36 mouse cellular contexts compared by ENCODE assay signal in genomic region chr12:84614001-84614400, GRCm38 (mm10). TPM values are rescaled to one million over a fixed set of nuclear protein-coding genes. Genes with fewer than 3 reads are reported as not detected.
DNase-seq lines count a peak whose midpoint lies in the region; TF ChIP-seq lines count a peak whose summit lies in the region.
"Had no signal": no experiment of that assay in that cellular context is flagged by ENCODE, and none has a peak within 500 bp of the region (broad histone marks: within the 10 kb centered on the region; RNA-seq: fewer than 3 reads in every experiment).

No protein-coding gene starts in this region.

- TF ChIP-seq POLR2A in ES-Bruce4 (IDR thresholded peaks at IDR 0.05; ENCODE audit: insufficient read depth, low read length) = no peak

- no peak overlapping the region for H3K9ac ChIP-seq in ES-Bruce4 (ENCODE audit: low read depth, poor library complexity, severe bottlenecking)
- H3K9ac ChIP-seq: heart, embryonic 12.5 days; hindbrain, embryonic 14.5 days; limb, embryonic 12.5 days; liver, embryonic 15.5 days; lung, embryonic 14.5 days had no signal

- no peak for TF ChIP-seq CTCF in ES-Bruce4 (IDR thresholded peaks at IDR 0.05; ENCODE audit: low read depth, low read length)

- DNase-seq in kidney, postnatal 36 days = peak; percentile 36 to 40
- no peak for DNase-seq in kidney, adult 11 months
- peak; percentile 66 for DNase-seq in ZHBTc4 (ENCODE audit: low read depth, low spot score)
- peak; percentile 50 for DNase-seq in yolk sac, embryonic 10.5 days (ENCODE audit: low spot score)
- DNase-seq in cerebellum, postnatal 25 days = no peak
- no peak for DNase-seq in adrenal gland, postnatal 36 days
- DNase-seq: cerebellum, adult 11-12 months; cerebellum, postnatal 10 days; heart, adult 2 months; heart, postnatal 4 days; kidney, postnatal 14 days; lung, embryonic 14.5 days; spleen, adult 18-20 months; thymus, adult 2 months had no signal

- peak overlapping the region; percentile 23 for H3K4me3 ChIP-seq in ES-Bruce4 (ENCODE audit: low read depth, low read length)
- H3K4me3 ChIP-seq: erythroblast, embryonic 14.5 days; heart, adult 2 months; heart, embryonic 12.5 days; layer of hippocampus, adult 2 months; left cerebral cortex, adult 2 months; limb, embryonic 12.5 days; liver, embryonic 15.5 days; midbrain, embryonic 10.5 days had no signal

- no peaks in the 10 kb centered on the region for H3K36me3 ChIP-seq in ES-Bruce4 (ENCODE audit: control insufficient read depth, insufficient read depth, low read length, poor library complexity, severe bottlenecking)
- H3K36me3 ChIP-seq: liver, embryonic 15.5 days had no signal

- no peaks in the 10 kb centered on the region for H3K9me3 ChIP-seq in ES-Bruce4 (replicated peaks; ENCODE audit: control insufficient read depth, insufficient read depth, low read length, poor library complexity, severe bottlenecking)
- H3K9me3 ChIP-seq: heart, embryonic 12.5 days; limb, embryonic 12.5 days; liver, embryonic 15.5 days; midbrain, embryonic 10.5 days had no signal

- peaks cover 3% of the 10 kb centered on the region for H3K4me1 ChIP-seq in ES-Bruce4 (ENCODE audit: control insufficient read depth, insufficient read depth, low read length)

- no peak overlapping the region for H3K27ac ChIP-seq in ES-Bruce4 (ENCODE audit: insufficient read depth, low read length)
- H3K27ac ChIP-seq: heart, adult 2 months; hindbrain, embryonic 14.5 days; layer of hippocampus, adult 2 months; left cerebral cortex, adult 2 months; limb, embryonic 12.5 days; liver, embryonic 15.5 days; midbrain, embryonic 10.5 days had no signal

- TF ChIP-seq EP300 in ES-Bruce4 (IDR thresholded peaks at IDR 0.05; ENCODE audit: insufficient read depth, low read depth, low read length) = no peak

- H3K27me3 ChIP-seq in ES-Bruce4 (ENCODE audit: control insufficient read depth, insufficient read depth, low read length, poor library complexity, severe bottlenecking) = no peaks in the 10 kb centered on the region
- H3K27me3 ChIP-seq: heart, embryonic 12.5 days; limb, embryonic 12.5 days; liver, embryonic 15.5 days had no signal

RNA-seq across cellular contexts. Expression of gene Abcd4, which starts 3.2 kb away (rescaled TPM):
- 20.8 and 20.9 TPM in 2 replicates for polyA plus RNA-seq in ES-Bruce4 (2011; ENCODE audit: insufficient read depth, insufficient read length, low read depth, missing spikeins)
- 10 to 100 TPM; 15.2 to 15.6 TPM for total RNA-seq in adrenal gland, postnatal 36 days (2021)

RNA-seq across cellular contexts. Expression of gene Vrtn, which starts 26.8 kb away (rescaled TPM):
- 3.7 and 3.8 TPM in 2 replicates for polyA plus RNA-seq in ES-Bruce4 (2011; ENCODE audit: insufficient read depth, insufficient read length, low read depth, missing spikeins)
- not detected for total RNA-seq in adrenal gland, postnatal 36 days (2021)
- total RNA-seq: adrenal gland, postnatal 10 days; gastrocnemius, adult 8-10 months; gastrocnemius, postnatal 4 days; heart, adult 2 months; heart, postnatal 4 days; layer of hippocampus, adult 2 months; layer of hippocampus, postnatal 14 days; left cerebral cortex, adult 2 months; liver, adult 2 months; megakaryocyte progenitor cell, adult 5-6 weeks; neutrophil, adult 5-6 weeks had no signal
- polyA plus RNA-seq: activated CD4-positive, CD25-positive, alpha-beta regulatory T cell, adult 4 months; embryonic facial prominence, embryonic 14.5 days; erythroblast, embryonic 14.5 days; forebrain, embryonic 11.5 days; heart, adult 2 months; heart, embryonic 12.5 days; heart, postnatal 0 days; hindbrain, embryonic 14.5 days; kidney, embryonic 14.5 days; limb, embryonic 12.5 days; liver, adult 2 months; liver, embryonic 15.5 days; lung, embryonic 14.5 days; midbrain, embryonic 10.5 days; stomach, embryonic 16.5 days had no signal

RNA-seq across cellular contexts. Expression of gene Vsx2, which starts 44.4 kb away (rescaled TPM):
- 0.18 TPM in 1 of 2 replicates, not detected in the other for polyA plus RNA-seq in ES-Bruce4 (2011; ENCODE audit: insufficient read depth, insufficient read length, low read depth, missing spikeins)
- total RNA-seq in adrenal gland, postnatal 36 days (2021) = not detected
- total RNA-seq: adrenal gland, postnatal 10 days; gastrocnemius, adult 8-10 months; gastrocnemius, postnatal 4 days; heart, adult 2 months; heart, postnatal 4 days; liver, adult 2 months; megakaryocyte progenitor cell, adult 5-6 weeks; neutrophil, adult 5-6 weeks had no signal
- polyA plus RNA-seq: activated CD4-positive, CD25-positive, alpha-beta regulatory T cell, adult 4 months; erythroblast, embryonic 14.5 days; forebrain, embryonic 11.5 days; heart, adult 2 months; heart, embryonic 12.5 days; heart, postnatal 0 days; kidney, embryonic 14.5 days; liver, adult 2 months; liver, embryonic 15.5 days; stomach, embryonic 16.5 days had no signal

Comparison
In these comparisons a context has a peak if more than half of its experiments do, and no peak if none do; other contexts are left out.
1. DNase-seq: peak in kidney, postnatal 36 days (2 of 2), ZHBTc4 (single experiment) and yolk sac, embryonic 10.5 days (single experiment); none in kidney, adult 11 months (single experiment), cerebellum, postnatal 25 days (0 of 2) and adrenal gland, postnatal 36 days (0 of 2).